Mouse (Mus musculus): ENCODE measurements around the gene Stard10. TPM values are rescaled to one million over a fixed set of nuclear protein-coding genes. Genes with fewer than 3 reads are reported as not detected.

The Stard10 gene
- polyA plus RNA-seq, 1 experiment from 2014 or later = 15.6 TPM

- H3K4me2 ChIP-seq (ENCODE audit: low read depth, low read length) = no peak overlapping the region
- no peaks in the 10 kb centered on the region for H3K36me3 ChIP-seq (replicated peaks; ENCODE audit: control insufficient read depth, insufficient read depth, low read depth, low read length)
- peaks cover 3% of the 10 kb centered on the region; the same call in 1 of the 2 replicates for H3K27me3 ChIP-seq (ENCODE audit: control insufficient read depth, insufficient read depth, low read length)
- no peak for ATAC-seq (replicated peaks; ENCODE audit: insufficient number of reproducible peaks, low FRiP score, low TSS enrichment, low read depth)
- no peak for DNase-seq (ENCODE audit: low spot score)
- H3K9me3 ChIP-seq (replicated peaks; ENCODE audit: control insufficient read depth, low read length) = no peaks in the 10 kb centered on the region
- no peak overlapping the region for H3K27ac ChIP-seq (replicated peaks; ENCODE audit: low read depth, low read length)
- no peak overlapping the region for H3K9ac ChIP-seq (replicated peaks; ENCODE audit: low read length)
- 18% methylated on average over 2 of the region's 2 CpGs for WGBS
- peaks cover 4% of the 10 kb centered on the region; the same call in 1 of the 2 replicates for H3K4me1 ChIP-seq (ENCODE audit: control insufficient read depth, insufficient read depth, low read length)
- H3K4me3 ChIP-seq (ENCODE audit: low read depth, low read length) = no peak overlapping the region
Observed at GRCm38 (mm10) chr7:101349861-101350260, 33.0 kb downstream of the Stard10 start.

- DNase-seq (ENCODE audit: low spot score) = no peak
- H3K27me3 ChIP-seq (ENCODE audit: control insufficient read depth, insufficient read depth, low read length) = peaks cover 3% of the 10 kb centered on the region; the same call in 1 of the 2 replicates
Observed at GRCm38 (mm10) chr7:101352404-101352803, 35.5 kb downstream of the Stard10 start.

GRCm38 (mm10) chr7:101354423-101354822 lies 37.5 kb downstream of the Stard10 start:
- no peak overlapping the region for H3K9ac ChIP-seq (replicated peaks; ENCODE audit: low read length)
- no peaks in the 10 kb centered on the region for H3K27me3 ChIP-seq (ENCODE audit: control insufficient read depth, insufficient read depth, low read length)
- DNase-seq (ENCODE audit: low spot score) (no peak), ATAC-seq (replicated peaks; ENCODE audit: insufficient number of reproducible peaks, low FRiP score, low TSS enrichment, low read depth) (no peak)
- H3K27ac ChIP-seq (replicated peaks; ENCODE audit: low read depth, low read length) = no peak overlapping the region
- no peaks in the 10 kb centered on the region for H3K9me3 ChIP-seq (replicated peaks; ENCODE audit: control insufficient read depth, low read length)
- no peaks in the 10 kb centered on the region for H3K4me1 ChIP-seq (ENCODE audit: control insufficient read depth, insufficient read depth, low read length)
- no peak overlapping the region for H3K4me3 ChIP-seq (ENCODE audit: low read depth, low read length)
- WGBS = 67% methylated on average over 5 of the region's 5 CpGs
- no peak overlapping the region for H3K4me2 ChIP-seq (ENCODE audit: low read depth, low read length)
- no peaks in the 10 kb centered on the region for H3K36me3 ChIP-seq (replicated peaks; ENCODE audit: control insufficient read depth, insufficient read depth, low read depth, low read length)

More at GRCm38 (mm10) chr7:101352404-101352803, 35.5 kb downstream of the Stard10 start:
- Histone ChIP-seq H3K4me2 (ENCODE audit: low read depth, low read length) (no peak overlapping the region), H3K27ac (replicated peaks; ENCODE audit: low read depth, low read length) (no peak overlapping the region), H3K9ac (replicated peaks; ENCODE audit: low read length) (no peak overlapping the region), H3K4me3 (ENCODE audit: low read depth, low read length) (no peak overlapping the region), H3K9me3 (replicated peaks; ENCODE audit: control insufficient read depth, low read length) (no peaks in the 10 kb centered on the region), H3K4me1 (ENCODE audit: control insufficient read depth, insufficient read depth, low read length) (peaks cover 4% of the 10 kb centered on the region; the same call in 1 of the 2 replicates), H3K36me3 (replicated peaks; ENCODE audit: control insufficient read depth, insufficient read depth, low read depth, low read length) (no peaks in the 10 kb centered on the region)
- ATAC-seq (replicated peaks; ENCODE audit: insufficient number of reproducible peaks, low FRiP score, low TSS enrichment, low read depth) = no peak
- 82% methylated on average over 4 of the region's 4 CpGs for WGBS

- H3K36me3 ChIP-seq (replicated peaks; ENCODE audit: control insufficient read depth, insufficient read depth, low read depth, low read length) = no peaks in the 10 kb centered on the region
- no peak overlapping the region for H3K4me2 ChIP-seq (ENCODE audit: low read depth, low read length)
- H3K27me3 ChIP-seq (ENCODE audit: control insufficient read depth, insufficient read depth, low read length) = no peaks in the 10 kb centered on the region
- no peak overlapping the region for H3K27ac ChIP-seq (replicated peaks; ENCODE audit: low read depth, low read length)
- no peak overlapping the region for H3K9ac ChIP-seq (replicated peaks; ENCODE audit: low read length)
- ATAC-seq (replicated peaks; ENCODE audit: insufficient number of reproducible peaks, low FRiP score, low TSS enrichment, low read depth) (no peak), DNase-seq (ENCODE audit: low spot score) (no peak)
- H3K9me3 ChIP-seq (replicated peaks; ENCODE audit: control insufficient read depth, low read length) = no peaks in the 10 kb centered on the region
- 89% methylated on average over 6 of the region's 6 CpGs for WGBS
- H3K4me1 ChIP-seq (ENCODE audit: control insufficient read depth, insufficient read depth, low read length) = no peaks in the 10 kb centered on the region
- no peak overlapping the region for H3K4me3 ChIP-seq (ENCODE audit: low read depth, low read length)
Observed at GRCm38 (mm10) chr7:101355551-101356100, 38.7 kb downstream of the Stard10 start.

- Histone ChIP-seq H3K27me3 (ENCODE audit: control insufficient read depth, insufficient read depth, low read length) (no peaks in the 10 kb centered on the region), H3K9me3 (replicated peaks; ENCODE audit: control insufficient read depth, low read length) (no peaks in the 10 kb centered on the region), H3K36me3 (replicated peaks; ENCODE audit: control insufficient read depth, insufficient read depth, low read depth, low read length) (no peaks in the 10 kb centered on the region), H3K4me2 (ENCODE audit: low read depth, low read length) (no peak overlapping the region), H3K27ac (replicated peaks; ENCODE audit: low read depth, low read length) (no peak overlapping the region), H3K9ac (replicated peaks; ENCODE audit: low read length) (no peak overlapping the region), H3K4me3 (ENCODE audit: low read depth, low read length) (no peak overlapping the region), H3K4me1 (ENCODE audit: control insufficient read depth, insufficient read depth, low read length) (no peaks in the 10 kb centered on the region)
- ATAC-seq (replicated peaks; ENCODE audit: insufficient number of reproducible peaks, low FRiP score, low TSS enrichment, low read depth) = no peak
- WGBS = 54% methylated on average over 3 of the region's 3 CpGs
- no peak for DNase-seq (ENCODE audit: low spot score)
Observed at GRCm38 (mm10) chr7:101356868-101357267, 40.0 kb downstream of the Stard10 start.

GRCm38 (mm10) chr7:101360406-101360805 lies 43.5 kb downstream of the Stard10 start:
- Histone ChIP-seq H3K27ac (replicated peaks; ENCODE audit: low read depth, low read length) (no peak overlapping the region), H3K9ac (replicated peaks; ENCODE audit: low read length) (no peak overlapping the region), H3K36me3 (replicated peaks; ENCODE audit: control insufficient read depth, insufficient read depth, low read depth, low read length) (no peaks in the 10 kb centered on the region), H3K9me3 (replicated peaks; ENCODE audit: control insufficient read depth, low read length) (no peaks in the 10 kb centered on the region), H3K4me3 (ENCODE audit: low read depth, low read length) (no peak overlapping the region), H3K27me3 (ENCODE audit: control insufficient read depth, insufficient read depth, low read length) (no peaks in the 10 kb centered on the region), H3K4me1 (ENCODE audit: control insufficient read depth, insufficient read depth, low read length) (no peaks in the 10 kb centered on the region), H3K4me2 (ENCODE audit: low read depth, low read length) (no peak overlapping the region)
- 64% methylated on average over 3 of the region's 3 CpGs for WGBS
- DNase-seq (ENCODE audit: low spot score) (no peak), ATAC-seq (replicated peaks; ENCODE audit: insufficient number of reproducible peaks, low FRiP score, low TSS enrichment, low read depth) (no peak)

- Histone ChIP-seq H3K4me2 (ENCODE audit: low read depth, low read length) (no peak overlapping the region), H3K9me3 (replicated peaks; ENCODE audit: control insufficient read depth, low read length) (no peaks in the 10 kb centered on the region), H3K27me3 (ENCODE audit: control insufficient read depth, insufficient read depth, low read length) (no peaks in the 10 kb centered on the region), H3K9ac (replicated peaks; ENCODE audit: low read length) (no peak overlapping the region), H3K27ac (replicated peaks; ENCODE audit: low read depth, low read length) (no peak overlapping the region), H3K4me3 (ENCODE audit: low read depth, low read length) (no peak overlapping the region), H3K36me3 (replicated peaks; ENCODE audit: control insufficient read depth, insufficient read depth, low read depth, low read length) (no peaks in the 10 kb centered on the region), H3K4me1 (ENCODE audit: control insufficient read depth, insufficient read depth, low read length) (no peaks in the 10 kb centered on the region)
- ATAC-seq (replicated peaks; ENCODE audit: insufficient number of reproducible peaks, low FRiP score, low TSS enrichment, low read depth) = no peak
- WGBS = 83% methylated on average over 4 of the region's 4 CpGs
- DNase-seq (ENCODE audit: low spot score) = no peak
Observed at GRCm38 (mm10) chr7:101361021-101361420, 44.1 kb downstream of the Stard10 start.

GRCm38 (mm10) chr7:101361767-101362166 lies 44.9 kb downstream of the Stard10 start:
- DNase-seq (ENCODE audit: low spot score) (no peak), ATAC-seq (replicated peaks; ENCODE audit: insufficient number of reproducible peaks, low FRiP score, low TSS enrichment, low read depth) (no peak)
- Histone ChIP-seq H3K27ac (replicated peaks; ENCODE audit: low read depth, low read length) (no peak overlapping the region), H3K4me3 (ENCODE audit: low read depth, low read length) (no peak overlapping the region), H3K4me1 (ENCODE audit: control insufficient read depth, insufficient read depth, low read length) (no peaks in the 10 kb centered on the region), H3K9ac (replicated peaks; ENCODE audit: low read length) (no peak overlapping the region), H3K4me2 (ENCODE audit: low read depth, low read length) (no peak overlapping the region), H3K9me3 (replicated peaks; ENCODE audit: control insufficient read depth, low read length) (no peaks in the 10 kb centered on the region), H3K36me3 (replicated peaks; ENCODE audit: control insufficient read depth, insufficient read depth, low read depth, low read length) (no peaks in the 10 kb centered on the region), H3K27me3 (ENCODE audit: control insufficient read depth, insufficient read depth, low read length) (no peaks in the 10 kb centered on the region)
- 54% methylated on average over 4 of the region's 4 CpGs for WGBS

Measured in embryonic facial prominence, embryonic 11.5 days (tissue).